Mouse (Mus musculus) kidney, adult 10 weeks (tissue): ENCODE measurements around the gene Zfp53. TPM values are rescaled to one million over a fixed set of nuclear protein-coding genes. Genes with fewer than 3 reads are reported as not detected.

ENCODE experiments used
- polyA plus RNA-seq: library from polyadenylated mRNA; stranded (reverse); fragments of 350-450 nt; fragmentation: Illumina TruSeq; extraction: RNeasy Lipid Tissue Mini Kit (QIAGEN cat#74804); gene quantifications from one replicate; pipeline ENCODE4 v1.2.3, GENCODE M21; 2014; ENCODE audit warnings: low read depth, low replicate concordance

Zfp53 gene
- 20.0 TPM for polyA plus RNA-seq

DNA sequence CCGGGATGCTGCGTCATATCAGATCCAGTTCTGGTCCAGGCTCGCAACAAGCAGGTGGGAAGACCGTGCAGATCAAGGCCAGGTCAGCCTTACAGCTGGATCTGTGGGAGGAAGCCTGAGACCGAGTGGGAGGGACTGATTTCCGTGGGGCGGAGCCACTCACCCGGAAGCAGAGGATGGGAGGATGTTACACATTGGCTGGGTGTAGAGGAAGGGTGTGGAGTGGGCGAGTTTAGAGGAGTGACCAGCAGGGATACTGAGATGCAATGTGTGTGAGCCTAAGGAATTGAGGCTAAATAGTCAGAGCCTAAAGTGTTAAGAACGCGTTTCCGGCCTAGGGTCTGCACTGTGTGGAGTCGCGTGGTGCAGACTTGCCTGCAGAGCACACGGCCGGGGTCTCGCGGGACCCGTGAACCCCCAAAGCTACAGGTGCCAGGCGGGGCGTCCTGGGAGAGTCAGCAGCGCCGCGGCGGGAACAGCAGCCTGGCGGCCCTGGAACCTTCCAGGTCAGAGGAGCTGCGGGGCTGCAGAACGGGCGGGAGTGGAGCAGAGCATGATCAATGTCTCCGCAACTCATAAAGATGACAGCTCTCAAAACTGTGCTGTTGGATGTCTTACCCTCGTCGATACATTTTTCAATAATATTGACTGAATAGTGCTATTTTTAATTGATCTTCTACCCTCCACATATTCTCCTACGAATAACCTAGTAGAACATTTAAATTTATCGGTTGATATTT, at the start of gene Zfp53:
Zfp53 (plus strand) TSS at position 239 of the 740 bp plus-strand sequence.

DNA sequence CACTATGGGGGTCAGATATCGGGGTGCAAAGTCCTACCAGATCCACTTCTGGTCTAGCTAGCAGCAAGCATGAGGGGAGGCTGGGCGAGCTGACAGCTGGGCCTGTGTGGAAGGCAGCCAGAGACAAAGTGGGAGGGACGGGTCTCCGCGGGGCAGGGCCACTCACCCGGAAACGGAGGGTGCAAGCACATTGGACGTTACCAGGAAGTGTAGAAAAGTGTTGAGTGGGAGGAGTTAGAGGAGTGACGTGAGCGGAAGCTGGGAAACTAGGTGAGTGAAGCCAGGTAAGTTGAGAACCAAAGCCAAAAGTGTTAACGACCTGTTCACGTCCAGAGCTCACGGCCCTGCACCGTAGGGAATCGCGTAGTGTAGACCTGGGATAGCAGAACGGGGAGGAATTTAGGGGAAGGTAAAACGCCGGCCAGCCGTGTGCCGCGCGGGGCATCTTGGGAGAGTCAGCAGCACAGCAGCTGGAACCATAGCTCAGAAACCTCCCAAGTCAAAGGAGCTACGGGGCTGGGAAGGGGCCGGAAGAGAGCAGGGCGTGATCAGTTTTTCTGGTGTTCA, 38.6 kb upstream of the Zfp53 start, which contains the start of gene Zfp51:
Zfp51 (plus strand) TSS at position 237 of the 567 bp plus-strand sequence.

DNA sequence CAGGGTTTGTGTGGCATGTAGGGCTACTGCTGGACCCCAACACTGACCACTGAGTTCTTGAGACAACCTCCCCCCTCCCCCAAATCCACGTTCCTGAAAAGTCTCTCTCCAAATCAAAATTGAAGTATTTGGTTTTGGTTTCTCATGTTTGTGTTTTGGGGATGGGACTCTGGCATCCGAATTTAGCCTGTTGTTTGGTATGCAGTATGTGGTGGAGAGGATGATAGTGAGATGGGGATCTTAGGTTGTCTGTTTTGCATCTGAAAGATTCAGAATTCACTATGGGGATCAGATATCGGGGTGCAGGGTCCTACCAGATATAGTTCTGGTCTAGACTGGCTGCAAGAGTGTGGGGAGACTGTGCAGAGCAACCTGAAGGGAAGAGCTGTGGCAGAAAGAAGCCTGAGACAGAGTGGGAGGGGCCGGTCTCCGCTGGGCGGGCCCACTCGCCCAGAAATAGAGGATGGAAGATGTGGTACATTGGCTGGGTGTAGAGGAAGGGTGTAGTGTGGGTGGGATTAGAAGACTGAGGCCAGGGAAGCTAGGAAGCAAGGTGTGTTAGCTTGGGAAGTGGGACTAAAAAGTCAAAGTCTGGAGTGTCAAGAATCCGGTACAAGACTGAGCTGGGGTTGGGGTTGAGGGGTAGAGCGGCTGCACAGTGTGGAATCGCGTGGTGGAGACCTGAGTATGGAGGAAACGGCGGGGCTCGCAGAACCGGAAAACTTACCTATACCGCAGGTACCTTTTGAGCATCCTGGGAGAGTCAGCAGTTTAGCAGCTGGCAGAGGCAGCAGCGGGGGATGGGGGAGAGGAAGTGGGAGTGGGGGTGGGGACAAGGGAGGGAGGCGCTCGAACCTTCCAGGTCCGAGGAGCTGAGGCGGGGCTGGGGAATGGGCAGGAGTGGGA, 46.6 kb downstream of the Zfp53 start, which contains the start of gene Zfp52:
Zfp52 (plus strand) TSS at position 444 of the 906 bp plus-strand sequence.

Other genes starting within 250 kb of the Zfp53 start
- not detected for gene Vmn1r235, start 232.6 kb upstream of the Zfp53 start, polyA plus RNA-seq
- gene Vmn1r236, start 206.1 kb upstream of the Zfp53 start, polyA plus RNA-seq: not detected
- not detected for gene Vmn1r237, start 177.1 kb upstream of the Zfp53 start, polyA plus RNA-seq
- 16.8 TPM for gene Zfp677, start 105.2 kb upstream of the Zfp53 start, polyA plus RNA-seq
- 21.1 TPM for gene Zfp54, start 65.8 kb upstream of the Zfp53 start, polyA plus RNA-seq
- 38.9 TPM for gene Zfp51, start 38.6 kb upstream of the Zfp53 start, polyA plus RNA-seq
- 27.1 TPM for gene Zfp52, start 46.5 kb downstream of the Zfp53 start, polyA plus RNA-seq
- 19.0 TPM for gene Zfp948, start 78.0 kb downstream of the Zfp53 start, polyA plus RNA-seq
- gene Zfp983, start 161.6 kb downstream of the Zfp53 start, polyA plus RNA-seq: 13.5 TPM
- 28.2 TPM for gene Gm10226, start 202.9 kb downstream of the Zfp53 start, polyA plus RNA-seq
- 21.1 TPM for gene Zfp760, start 218.7 kb downstream of the Zfp53 start, polyA plus RNA-seq
- gene Zfp229, start 241.8 kb downstream of the Zfp53 start, polyA plus RNA-seq: 23.9 TPM